Comparison of ENCODE assay signal across 8 mouse cellular contexts in the genomic region with DNA sequence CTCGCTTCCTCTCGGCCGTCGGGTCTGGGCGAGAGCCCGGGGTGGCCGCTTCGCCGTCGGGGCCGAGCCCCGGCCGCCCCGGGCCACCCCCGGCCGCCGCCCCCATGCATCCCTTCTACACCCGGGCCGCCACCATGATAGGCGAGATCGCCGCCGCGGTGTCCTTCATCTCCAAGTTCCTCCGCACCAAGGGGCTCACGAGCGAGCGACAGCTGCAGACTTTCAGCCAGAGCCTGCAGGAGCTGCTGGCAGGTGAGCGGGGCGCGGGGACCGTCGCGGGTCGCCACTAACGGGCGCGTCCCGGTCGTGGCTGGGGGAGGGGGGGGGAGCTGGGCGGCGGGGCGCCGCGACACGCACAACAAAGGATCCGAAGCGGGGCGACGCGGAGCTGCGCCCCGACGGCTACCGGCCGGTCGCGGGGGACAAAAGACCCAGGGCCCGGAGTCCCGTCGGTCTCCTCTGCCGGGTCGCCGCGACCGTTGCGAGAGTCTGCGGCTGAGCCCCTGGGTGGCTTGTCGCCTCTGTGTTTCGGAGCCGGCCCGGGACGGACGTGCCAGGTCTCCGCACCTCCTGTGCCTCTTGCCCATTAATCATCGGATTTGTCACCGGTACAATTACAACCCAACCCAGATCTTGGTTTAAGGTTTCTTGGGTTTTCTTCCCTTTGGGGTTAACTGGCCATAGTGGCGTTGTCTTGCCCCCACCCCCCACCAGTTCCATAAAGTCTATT. TPM values are rescaled to one million over a fixed set of nuclear protein-coding genes. Genes with fewer than 3 reads are reported as not detected.
DNase-seq lines count a peak whose midpoint lies in the region; ATAC-seq and TF ChIP-seq lines count a peak whose summit lies in the region.

No protein-coding gene starts in this region.

- H3K27ac ChIP-seq in ES-Bruce4 (ENCODE audit: insufficient read depth, low read length): peak overlapping the region; percentile 29; the same call in 1 of the 2 replicates
- H3K27ac ChIP-seq in forebrain, embryonic 11.5 days (ENCODE audit: low read depth, low read length): peak overlapping the region; percentile 87

- H3K4me2 ChIP-seq in forebrain, embryonic 11.5 days (ENCODE audit: low read depth, low read length, severe bottlenecking): peak overlapping the region; percentile 35

- H3K9me3 ChIP-seq in ES-Bruce4 (replicated peaks; ENCODE audit: control insufficient read depth, insufficient read depth, low read length, poor library complexity, severe bottlenecking): no peaks in the 10 kb centered on the region
- H3K9me3 ChIP-seq in forebrain, embryonic 11.5 days (ENCODE audit: control insufficient read depth, low read length): no peaks in the 10 kb centered on the region

- intact Hi-C loops in left cerebral cortex, postnatal 14 days (cut with DNase I): loop anchor here (5.0 to 10.0 kb wide), 4 partner anchors 135 to 695 kb away; no protein-coding TSS in a partner anchor

- TF ChIP-seq CTCF in ES-Bruce4 (IDR thresholded peaks at IDR 0.05; ENCODE audit: low read depth, low read length): no peak

- H3K9ac ChIP-seq in ES-Bruce4 (ENCODE audit: low read depth, poor library complexity, severe bottlenecking): peak overlapping the region; percentile 92
- H3K9ac ChIP-seq in forebrain, embryonic 11.5 days (ENCODE audit: low read length): peak overlapping the region; percentile 98

- peaks cover 20% of the 10 kb centered on the region for H3K36me3 ChIP-seq in ES-Bruce4 (ENCODE audit: control insufficient read depth, insufficient read depth, low read length, poor library complexity, severe bottlenecking)
- no peaks in the 10 kb centered on the region for H3K36me3 ChIP-seq in forebrain, embryonic 11.5 days (ENCODE audit: control insufficient read depth, insufficient read depth, low read length)

- H3K4me1 ChIP-seq in ES-Bruce4 (ENCODE audit: control insufficient read depth, insufficient read depth, low read length): no peaks in the 10 kb centered on the region
- H3K4me1 ChIP-seq in forebrain, embryonic 11.5 days (replicated peaks; ENCODE audit: control insufficient read depth, insufficient read depth, low read length): no peaks in the 10 kb centered on the region; the same call in 1 of the 2 replicates

- TF ChIP-seq POLR2A in ES-Bruce4 (IDR thresholded peaks at IDR 0.05; ENCODE audit: insufficient read depth, low read length): no peak

- peak; percentile 51 for ATAC-seq in forebrain, embryonic 11.5 days (replicated peaks; ENCODE audit: low FRiP score)
- 0 out of 2 replicates have a peak, but pooled peaks have one; percentile 1 for ATAC-seq in megakaryocyte-erythroid progenitor cell, adult 5-6 weeks (replicated peaks; ENCODE audit: low FRiP score, low TSS enrichment, poor library complexity, severe bottlenecking)

- no peaks in the 10 kb centered on the region for H3K27me3 ChIP-seq in ES-Bruce4 (ENCODE audit: control insufficient read depth, insufficient read depth, low read length, poor library complexity, severe bottlenecking)
- H3K27me3 ChIP-seq in forebrain, embryonic 11.5 days (ENCODE audit: control insufficient read depth, insufficient read depth, low read length): no peaks in the 10 kb centered on the region

- DNase-seq in brain, adult 2 months (ENCODE audit: low read depth, low spot score): peak; percentile 29
- DNase-seq in forebrain, embryonic 11.5 days (ENCODE audit: low spot score): peak; percentile 83
- DNase-seq in heart, postnatal 4 days: peak; percentile 60
- DNase-seq in left cerebral cortex, postnatal 14 days (ENCODE audit: low spot score in 2 of 2): peak; percentile 25 to 30
- DNase-seq in spleen, postnatal 14 days (ENCODE audit: low spot score in 2 of 2): peak; percentile 32 to 50
- DNase-seq in yolk sac, embryonic 10.5 days (ENCODE audit: low spot score): no peak

- under 1% methylated on average over 50 of the region's 78 CpGs for WGBS in forebrain, embryonic 11.5 days

- peak overlapping the region; percentile 83 for H3K4me3 ChIP-seq in ES-Bruce4 (ENCODE audit: low read depth, low read length)
- peak overlapping the region; percentile 98 for H3K4me3 ChIP-seq in forebrain, embryonic 11.5 days (ENCODE audit: low read depth, low read length)

- TF ChIP-seq EP300 in ES-Bruce4 (IDR thresholded peaks at IDR 0.05; ENCODE audit: insufficient read depth, low read depth, low read length): no peak

RNA-seq across cellular contexts. Expression of a gene that starts 0.6 kb away (rescaled TPM):
- polyA plus RNA-seq in ES-Bruce4 (2011; ENCODE audit: insufficient read depth, insufficient read length, low read depth, missing spikeins): 42.0 and 42.6 TPM in 2 replicates
- 35.9 and 40.2 TPM in 2 replicates for polyA plus RNA-seq in forebrain, embryonic 11.5 days (2014; fragmentation: Nextera tagmentation; extraction: Ambion mirVana)
- 10 to 100 TPM; 73.5 to 81.5 TPM for total RNA-seq in heart, postnatal 4 days (2021)
- total RNA-seq in left cerebral cortex, postnatal 14 days (2021): 10 to 100 TPM; 34.6 to 36.9 TPM
- total RNA-seq in megakaryocyte-erythroid progenitor cell, adult 5-6 weeks (2014; fragmentation: Nextera tagmentation): 9.0 and 19.6 TPM in 2 replicates
- 30.2 and 41.5 TPM in 2 replicates for total RNA-seq in megakaryocyte-erythroid progenitor cell, adult 5-6 weeks (2017)
